Mouse (Mus musculus): ENCODE data around the gene Gm21083.
"Not testable (repeated sequence)": the region's sequence is repeated elsewhere in the genome, so short reads cannot be mapped to it uniquely, and the experiment has no call there.

The Gm21083 gene

DNA sequence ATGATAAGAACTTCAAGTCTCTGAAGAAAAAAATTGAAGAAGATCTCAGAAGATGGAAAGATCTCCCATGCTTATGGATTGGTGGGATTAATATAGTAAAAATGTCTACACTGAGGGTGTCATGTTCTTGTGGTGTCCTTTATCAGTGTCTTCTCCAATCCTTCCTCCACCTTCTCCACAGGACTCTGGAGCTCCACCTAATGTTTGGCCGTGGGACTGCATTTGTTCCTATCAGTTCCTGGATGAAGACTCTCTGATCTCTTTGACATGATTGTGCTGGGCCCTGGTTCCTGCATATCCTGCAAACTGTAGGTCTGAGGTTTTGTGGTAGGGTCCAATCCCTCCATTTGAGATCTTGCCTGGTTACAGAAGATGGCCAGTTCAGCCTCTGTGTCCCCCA lies 51.0 kb downstream of the Gm21083 start:
- not testable (repeated sequence) for DNase-seq (ENCODE audit: low spot score in 2 of 2)

DNA sequence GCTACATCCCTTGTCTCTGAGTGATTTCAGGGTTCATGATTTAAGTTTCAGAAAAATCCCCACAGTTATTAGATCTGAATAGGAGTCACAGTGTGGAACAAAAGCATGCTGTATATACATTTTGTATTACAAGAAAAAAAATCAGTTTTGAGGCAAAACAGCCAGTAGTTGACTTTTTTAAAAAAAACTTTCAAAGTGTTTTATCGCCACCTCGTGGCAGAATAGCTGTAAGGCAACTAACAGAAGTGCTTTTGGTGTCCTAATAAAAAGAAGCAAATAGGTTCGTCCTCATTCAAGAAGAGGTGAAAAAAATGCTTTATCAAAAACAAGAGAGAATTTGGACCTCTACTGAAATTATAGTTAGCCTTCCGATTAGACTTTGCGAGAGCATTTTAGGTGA lies 52.9 kb downstream of the Gm21083 start:
- not testable (repeated sequence) for DNase-seq (ENCODE audit: low spot score in 2 of 2)
